Mouse (Mus musculus) limb, embryonic 10.5 days (tissue): ENCODE measurements around the gene Sox5. TPM values are rescaled to one million over a fixed set of nuclear protein-coding genes. Genes with fewer than 3 reads are reported as not detected.

Experiments
- DNase-seq: peaks from one replicate; pipeline ENCODE4 v3.0.0-alpha.2; 2017; ENCODE audit warnings: low spot score
- H3K27ac ChIP-seq: fragments of 300-500 bp; sonication (generic); 2 replicates; pipeline ENCODE4 v1.5.1; 2016; ENCODE audit warnings: mild to moderate bottlenecking
- H3K27me3 ChIP-seq: fragments of 300-500 bp; sonication (generic); 2 replicates; pipeline ENCODE4 v1.6.1; 2016; ENCODE audit warnings: low read depth, mild to moderate bottlenecking; ENCODE audit not compliant: poor library complexity, severe bottlenecking
- H3K36me3 ChIP-seq: fragments of 300-500 bp; sonication (generic); 2 replicates; pipeline ENCODE4 v1.6.1; 2016; ENCODE audit warnings: mild to moderate bottlenecking, moderate library complexity
- H3K4me1 ChIP-seq: fragments of 300-500 bp; sonication (generic); 2 replicates; pipeline ENCODE4 v1.6.1; 2016
- H3K4me3 ChIP-seq: fragments of 300-500 bp; sonication (generic); 2 replicates; pipeline ENCODE4 v1.5.1; 2016; ENCODE audit warnings: mild to moderate bottlenecking, moderate library complexity
- H3K9me3 ChIP-seq: fragments of 300-500 bp; sonication (generic); replicated peaks from 2 replicates; pipeline ENCODE4 v1.6.1; 2016; ENCODE audit warnings: mild to moderate bottlenecking
- WGBS: fragments of 180-500 bp; shearing (Covaris S2); methylation state at CpG from one replicate; pipeline ENCODE4 v1.1.7; 2016; 5-methylcytosine and 5-hydroxymethylcytosine counted together
- polyA plus RNA-seq: library from polyadenylated mRNA; unstranded; fragments of >200 nt; fragmentation: Nextera tagmentation; extraction: Ambion mirVana; gene quantifications from 2 replicates; pipeline ENCODE4 v1.2.1, GENCODE M21; 2016

Sox5 gene
- polyA plus RNA-seq, 1 experiment from 2014 or later = 60.8 TPM

GRCm38 (mm10) chr6:144783295-144783694, 1.5 kb upstream of the Sox5 start:
- H3K27ac ChIP-seq = no peak overlapping the region
- H3K9me3 ChIP-seq = no peaks in the 10 kb centered on the region
- no peak for DNase-seq
- H3K36me3 ChIP-seq = no peaks in the 10 kb centered on the region
- H3K4me3 ChIP-seq = no peak overlapping the region
- peaks cover 57% of the 10 kb centered on the region for H3K4me1 ChIP-seq
- H3K27me3 ChIP-seq = peaks cover 13% of the 10 kb centered on the region

- H3K27ac ChIP-seq = peak overlapping the region; percentile 97
- H3K4me1 ChIP-seq = peaks cover 60% of the 10 kb centered on the region
- no peaks in the 10 kb centered on the region for H3K36me3 ChIP-seq
- 6% methylated on average over 12 of the region's 12 CpGs for WGBS
- DNase-seq = no peak
- peak overlapping the region; percentile 87 for H3K4me3 ChIP-seq
- no peaks in the 10 kb centered on the region for H3K9me3 ChIP-seq
- H3K27me3 ChIP-seq = peaks cover 13% of the 10 kb centered on the region
Measured at GRCm38 (mm10) chr6:144782866-144783265, 1.1 kb upstream of the Sox5 start.

GRCm38 (mm10) chr6:144782031-144782857, 467 bp upstream of the Sox5 start:
- Histone ChIP-seq H3K4me1 (peaks cover 66% of the 10 kb centered on the region), H3K36me3 (no peaks in the 10 kb centered on the region), H3K27ac (peak overlapping the region; percentile 97), H3K27me3 (peaks cover 13% of the 10 kb centered on the region), H3K4me3 (peak overlapping the region; percentile 87), H3K9me3 (no peaks in the 10 kb centered on the region)
- peak; percentile 62 for DNase-seq
- under 1% methylated on average over 48 of the region's 55 CpGs for WGBS

GRCm38 (mm10) chr6:144780608-144781285, 1.0 kb downstream of the Sox5 start:
- peaks cover 13% of the 10 kb centered on the region for H3K27me3 ChIP-seq
- WGBS = 28% methylated on average over 9 of the region's 9 CpGs

GRCm38 (mm10) chr6:144779945-144780607, 1.7 kb downstream of the Sox5 start:
- Histone ChIP-seq H3K9me3 (no peaks in the 10 kb centered on the region), H3K4me1 (peaks cover 77% of the 10 kb centered on the region), H3K27ac (peak overlapping the region; percentile 97), H3K4me3 (peak overlapping the region; percentile 87), H3K27me3 (peaks cover 13% of the 10 kb centered on the region), H3K36me3 (no peaks in the 10 kb centered on the region)
- WGBS = 50% methylated on average over 12 of the region's 12 CpGs
- DNase-seq = no peak

More at GRCm38 (mm10) chr6:144780608-144781285, 1.0 kb downstream of the Sox5 start:
- peak overlapping the region; percentile 97 for H3K27ac ChIP-seq
- no peaks in the 10 kb centered on the region for H3K9me3 ChIP-seq
- no peak for DNase-seq
- no peaks in the 10 kb centered on the region for H3K36me3 ChIP-seq
- peak overlapping the region; percentile 87 for H3K4me3 ChIP-seq
- peaks cover 72% of the 10 kb centered on the region for H3K4me1 ChIP-seq

GRCm38 (mm10) chr6:144777356-144778035, 4.3 kb downstream of the Sox5 start:
- no peak for DNase-seq
- Histone ChIP-seq H3K27me3 (peaks cover under 1% of the 10 kb centered on the region; the same call in 1 of the 2 replicates), H3K9me3 (no peaks in the 10 kb centered on the region), H3K4me3 (no peak overlapping the region), H3K36me3 (no peaks in the 10 kb centered on the region), H3K27ac (no peak overlapping the region), H3K4me1 (peaks cover 68% of the 10 kb centered on the region)
- 86% methylated on average over 7 of the region's 7 CpGs for WGBS

- H3K27ac ChIP-seq = no peak overlapping the region
- H3K27me3 ChIP-seq = no peaks in the 10 kb centered on the region
- H3K36me3 ChIP-seq = no peaks in the 10 kb centered on the region
- H3K4me3 ChIP-seq = no peak overlapping the region
- H3K4me1 ChIP-seq = peaks cover 53% of the 10 kb centered on the region
- no peaks in the 10 kb centered on the region for H3K9me3 ChIP-seq
- no peak for DNase-seq
- WGBS = 93% methylated on average over 6 of the region's 6 CpGs
Measured at GRCm38 (mm10) chr6:144773736-144774135, 8.0 kb downstream of the Sox5 start.

GRCm38 (mm10) chr6:144772985-144773384, 8.8 kb downstream of the Sox5 start:
- 88% methylated on average over 2 of the region's 2 CpGs for WGBS
- peaks cover 45% of the 10 kb centered on the region for H3K4me1 ChIP-seq
- DNase-seq = no peak
- H3K4me3 ChIP-seq = no peak overlapping the region
- H3K36me3 ChIP-seq = no peaks in the 10 kb centered on the region
- no peak overlapping the region for H3K27ac ChIP-seq
- H3K9me3 ChIP-seq = no peaks in the 10 kb centered on the region
- H3K27me3 ChIP-seq = no peaks in the 10 kb centered on the region

GRCm38 (mm10) chr6:144772175-144772918, 9.4 kb downstream of the Sox5 start:
- H3K27ac ChIP-seq = no peak overlapping the region
- H3K9me3 ChIP-seq = no peaks in the 10 kb centered on the region
- no peak for DNase-seq
- H3K27me3 ChIP-seq = no peaks in the 10 kb centered on the region
- WGBS = 61% methylated on average over 15 of the region's 15 CpGs
- no peak overlapping the region for H3K4me3 ChIP-seq
- H3K4me1 ChIP-seq = peaks cover 39% of the 10 kb centered on the region
- no peaks in the 10 kb centered on the region for H3K36me3 ChIP-seq

GRCm38 (mm10) chr6:144769060-144769459, 12.7 kb downstream of the Sox5 start:
- H3K27ac ChIP-seq = no peak overlapping the region
- no peak overlapping the region for H3K4me3 ChIP-seq
- no peaks in the 10 kb centered on the region for H3K36me3 ChIP-seq
- DNase-seq = no peak
- 59% methylated on average over 2 of the region's 2 CpGs for WGBS
- H3K4me1 ChIP-seq = peaks cover 19% of the 10 kb centered on the region
- H3K27me3 ChIP-seq = no peaks in the 10 kb centered on the region
- no peaks in the 10 kb centered on the region for H3K9me3 ChIP-seq

- H3K36me3 ChIP-seq = no peaks in the 10 kb centered on the region
- no peak overlapping the region for H3K27ac ChIP-seq
- no peak for DNase-seq
- no peak overlapping the region for H3K4me3 ChIP-seq
- WGBS = 62% methylated on average over 12 of the region's 12 CpGs
- no peaks in the 10 kb centered on the region for H3K27me3 ChIP-seq
- H3K4me1 ChIP-seq = peaks cover 37% of the 10 kb centered on the region
- no peaks in the 10 kb centered on the region for H3K9me3 ChIP-seq
Measured at GRCm38 (mm10) chr6:144761902-144762301, 19.9 kb downstream of the Sox5 start.

- no peaks in the 10 kb centered on the region for H3K9me3 ChIP-seq
- no peaks in the 10 kb centered on the region for H3K27me3 ChIP-seq
- no peak overlapping the region for H3K4me3 ChIP-seq
- no peak for DNase-seq
- H3K36me3 ChIP-seq = no peaks in the 10 kb centered on the region
- peak overlapping the region; percentile 67 for H3K27ac ChIP-seq
- H3K4me1 ChIP-seq = peaks cover 64% of the 10 kb centered on the region
- WGBS = 27% methylated on average over 8 of the region's 8 CpGs
Measured at GRCm38 (mm10) chr6:144759193-144759592, 22.6 kb downstream of the Sox5 start.
